Mouse (Mus musculus) lung, embryonic 16.5 days (tissue): ENCODE measurements at regions not wholly inside any gene's neighbourhood (a gene's known extent, or its start where the extent isn't known, plus 50 kb on each side); places are given as distances from the start of the nearest gene placed in this dataset.
A peak's percentile ranks its signal among the peaks of the same experiment; 100 is the strongest.

ENCODE experiments used
- ATAC-seq: fragments of 200-750 bp; cut with Nextera tagmentation; 2 replicates; pipeline ENCODE4 v1.8.0; 2017; ENCODE audit warnings: low read depth, mild to moderate bottlenecking, moderate library complexity
- H3K27ac ChIP-seq: fragments of 300-500 bp; sonication (generic); 2 replicates; pipeline ENCODE4 v1.5.1; 2014; ENCODE audit warnings: mild to moderate bottlenecking, control low read depth, low read length
- H3K27me3 ChIP-seq: fragments of 300-500 bp; sonication (generic); 2 replicates; pipeline ENCODE4 v1.6.1; 2014; ENCODE audit warnings: low read depth, low read length, mixed read lengths; ENCODE audit not compliant: control insufficient read depth, insufficient read depth
- H3K36me3 ChIP-seq: fragments of 300-500 bp; sonication (generic); 2 replicates; pipeline ENCODE4 v1.6.1; 2014; ENCODE audit warnings: low read length; ENCODE audit not compliant: control insufficient read depth, insufficient read depth
- H3K4me1 ChIP-seq: fragments of 300-500 bp; sonication (generic); replicated peaks from 2 replicates; pipeline ENCODE4 v1.6.1; 2014; ENCODE audit warnings: low read length, mixed read lengths; ENCODE audit not compliant: control insufficient read depth, insufficient read depth
- H3K4me2 ChIP-seq: fragments of 300-500 bp; sonication (generic); 2 replicates; pipeline ENCODE4 v1.6.1; 2014; ENCODE audit warnings: low read depth, low read length, control low read depth
- H3K4me3 ChIP-seq: fragments of 300-500 bp; sonication (generic); 2 replicates; pipeline ENCODE4 v1.5.1; 2014; ENCODE audit warnings: mild to moderate bottlenecking, low read length, control low read depth
- H3K9ac ChIP-seq: fragments of 300-500 bp; sonication (generic); 2 replicates; pipeline ENCODE4 v1.6.1; 2014; ENCODE audit warnings: low read length, control low read depth
- H3K9me3 ChIP-seq: fragments of 300-500 bp; sonication (generic); 2 replicates; pipeline ENCODE4 v1.6.1; 2016; ENCODE audit warnings: low read length; ENCODE audit not compliant: control insufficient read depth
- WGBS: fragments of 180-500 bp; shearing (Covaris S2); extraction: QIAGEN DNeasy Blood & Tissue Kit; methylation state at CpG from one replicate; pipeline ENCODE4 v1.1.7; 2014; 5-methylcytosine and 5-hydroxymethylcytosine counted together

GRCm38 (mm10) chr13:102518169-102518882 lies 175.0 kb upstream of the Cd180 start:
- Histone ChIP-seq H3K36me3 (no peaks in the 10 kb centered on the region), H3K4me1 (no peaks in the 10 kb centered on the region), H3K9me3 (no peaks in the 10 kb centered on the region), H3K4me3 (no peak overlapping the region), H3K4me2 (no peak overlapping the region), H3K9ac (no peak overlapping the region), H3K27me3 (no peaks in the 10 kb centered on the region), H3K27ac (no peak overlapping the region)
- 77% methylated on average over 5 of the region's 5 CpGs for WGBS
- ATAC-seq: no peak

GRCm38 (mm10) chr13:102521427-102521826 lies 171.9 kb upstream of the Cd180 start:
- 50% methylated on average over 1 of the region's 1 CpGs for WGBS
- no peak overlapping the region for H3K27ac ChIP-seq

GRCm38 (mm10) chr13:102522080-102522479 lies 171.3 kb upstream of the Cd180 start:
- WGBS: 53% methylated on average over 1 of the region's 1 CpGs
- no peak overlapping the region for H3K27ac ChIP-seq
- H3K27me3 ChIP-seq: no peaks in the 10 kb centered on the region
- no peak overlapping the region for H3K9ac ChIP-seq
- ATAC-seq: peak; percentile 51; the same call in 1 of the 2 replicates
- no peak overlapping the region for H3K4me2 ChIP-seq
- no peaks in the 10 kb centered on the region for H3K4me1 ChIP-seq
- H3K36me3 ChIP-seq: no peaks in the 10 kb centered on the region
- no peak overlapping the region for H3K4me3 ChIP-seq
- no peaks in the 10 kb centered on the region for H3K9me3 ChIP-seq

More at GRCm38 (mm10) chr13:102521427-102521826, 171.9 kb upstream of the Cd180 start:
- Histone ChIP-seq H3K27me3 (no peaks in the 10 kb centered on the region), H3K9me3 (no peaks in the 10 kb centered on the region), H3K4me1 (no peaks in the 10 kb centered on the region), H3K36me3 (no peaks in the 10 kb centered on the region), H3K4me3 (no peak overlapping the region), H3K9ac (no peak overlapping the region), H3K4me2 (no peak overlapping the region)
- no peak for ATAC-seq

- no peak overlapping the region for H3K27ac ChIP-seq
- no peaks in the 10 kb centered on the region for H3K4me1 ChIP-seq
- 67% methylated on average over 11 of the region's 11 CpGs for WGBS
- no peak overlapping the region for H3K9ac ChIP-seq
- no peak for ATAC-seq
- no peaks in the 10 kb centered on the region for H3K36me3 ChIP-seq
- no peaks in the 10 kb centered on the region for H3K9me3 ChIP-seq
- H3K4me3 ChIP-seq: no peak overlapping the region
- no peak overlapping the region for H3K4me2 ChIP-seq
- no peaks in the 10 kb centered on the region for H3K27me3 ChIP-seq
These were observed 166.7 kb upstream of the Cd180 start for GRCm38 (mm10) chr13:102526621-102527140.

GRCm38 (mm10) chr13:102533784-102534183 lies 159.6 kb upstream of the Cd180 start:
- peaks cover 16% of the 10 kb centered on the region for H3K4me1 ChIP-seq
- 16% methylated on average over 4 of the region's 4 CpGs for WGBS
- 0 out of 2 replicates have a peak overlapping the region, but pooled peaks have one; percentile 13 for H3K27ac ChIP-seq
- peak; percentile 87 for ATAC-seq
- H3K27me3 ChIP-seq: no peaks in the 10 kb centered on the region
- H3K36me3 ChIP-seq: no peaks in the 10 kb centered on the region
- H3K9ac ChIP-seq: no peak overlapping the region
- no peak overlapping the region for H3K4me2 ChIP-seq
- H3K4me3 ChIP-seq: no peak overlapping the region
- no peaks in the 10 kb centered on the region for H3K9me3 ChIP-seq

GRCm38 (mm10) chr13:102537424-102538242 lies 155.7 kb upstream of the Cd180 start:
- Histone ChIP-seq H3K27ac (peak overlapping the region; percentile 44), H3K9me3 (no peaks in the 10 kb centered on the region), H3K4me2 (peak overlapping the region; percentile 45), H3K4me3 (peak overlapping the region; percentile 24), H3K27me3 (no peaks in the 10 kb centered on the region), H3K9ac (0 out of 2 replicates have a peak overlapping the region, but pooled peaks have one; percentile 10), H3K36me3 (no peaks in the 10 kb centered on the region), H3K4me1 (peaks cover 16% of the 10 kb centered on the region)
- WGBS: 19% methylated on average over 19 of the region's 19 CpGs
- peak; percentile 86 for ATAC-seq

GRCm38 (mm10) chr13:102540436-102540835 lies 152.9 kb upstream of the Cd180 start:
- Histone ChIP-seq H3K27ac (no peak overlapping the region), H3K4me1 (peaks cover 12% of the 10 kb centered on the region), H3K36me3 (no peaks in the 10 kb centered on the region), H3K4me3 (no peak overlapping the region), H3K9ac (no peak overlapping the region), H3K27me3 (no peaks in the 10 kb centered on the region), H3K4me2 (no peak overlapping the region), H3K9me3 (no peaks in the 10 kb centered on the region)
- whole genome bisulfite sequencing: 63% methylated on average over 4 of the region's 4 CpGs
- ATAC-seq: no peak

GRCm38 (mm10) chr13:102544359-102545165 lies 148.8 kb upstream of the Cd180 start:
- H3K36me3 ChIP-seq: no peaks in the 10 kb centered on the region
- H3K27ac ChIP-seq: no peak overlapping the region
- no peaks in the 10 kb centered on the region for H3K4me1 ChIP-seq
- ATAC-seq: no peak
- WGBS: 68% methylated on average over 5 of the region's 5 CpGs
- no peaks in the 10 kb centered on the region for H3K9me3 ChIP-seq
- H3K27me3 ChIP-seq: no peaks in the 10 kb centered on the region
- H3K9ac ChIP-seq: no peak overlapping the region
- H3K4me2 ChIP-seq: no peak overlapping the region
- no peak overlapping the region for H3K4me3 ChIP-seq
